Mouse (Mus musculus) ES-Bruce4 (cell line): ENCODE results near the gene Gm47841. TPM values are rescaled to one million over a fixed set of nuclear protein-coding genes. Genes with fewer than 3 reads are reported as not detected.

Experiments used
- H3K27ac ChIP-seq: 2 replicates; pipeline ENCODE4 v1.5.1; 2012; ENCODE audit warnings: low read length, inconsistent platforms; ENCODE audit not compliant: insufficient read depth
- H3K27me3 ChIP-seq: 2 replicates; pipeline ENCODE4 v1.6.1; 2012; ENCODE audit warnings: mild to moderate bottlenecking, low read length, inconsistent platforms; ENCODE audit not compliant: control insufficient read depth, poor library complexity, insufficient read depth, severe bottlenecking
- H3K36me3 ChIP-seq: 2 replicates; pipeline ENCODE4 v1.6.1; 2012; ENCODE audit warnings: inconsistent platforms, mild to moderate bottlenecking, low read length, moderate library complexity; ENCODE audit not compliant: control insufficient read depth, poor library complexity, insufficient read depth, severe bottlenecking
- H3K4me1 ChIP-seq: one replicate; pipeline ENCODE4 v1.8.1; 2011; ENCODE audit warnings: low read length; ENCODE audit not compliant: control insufficient read depth, insufficient read depth
- H3K4me3 ChIP-seq: 2 replicates; pipeline ENCODE4 v1.5.1; 2011; ENCODE audit warnings: low read depth, mild to moderate bottlenecking, low read length
- H3K9ac ChIP-seq: 2 replicates; pipeline ENCODE4 v1.6.1; 2012; ENCODE audit warnings: low read depth, mild to moderate bottlenecking, inconsistent platforms; ENCODE audit not compliant: poor library complexity, severe bottlenecking
- H3K9me3 ChIP-seq: replicated peaks from 2 replicates; pipeline ENCODE4 v1.6.1; 2012; ENCODE audit warnings: mild to moderate bottlenecking, low read length, inconsistent platforms; ENCODE audit not compliant: control insufficient read depth, poor library complexity, insufficient read depth, severe bottlenecking
- CTCF ChIP-seq: IDR thresholded peaks from one replicate; pipeline ENCODE4 v1.8.1; 2011; ENCODE audit warnings: low read depth, low read length
- EP300 ChIP-seq: IDR thresholded peaks from 2 replicates; pipeline ENCODE4 v1.6.1; 2011; ENCODE audit warnings: low read depth, low read length; ENCODE audit not compliant: insufficient read depth
- POLR2A ChIP-seq: IDR thresholded peaks from one replicate; pipeline ENCODE4 v1.8.1; 2011; ENCODE audit warnings: low read length; ENCODE audit not compliant: insufficient read depth
- polyA plus RNA-seq: library from polyadenylated mRNA; stranded (reverse); fragments of >200 nt; gene quantifications from 2 replicates; pipeline ENCODE4 v1.2.4, GENCODE M21; 2011; ENCODE audit warnings: low read depth; ENCODE audit not compliant: missing spikeins, insufficient read depth, insufficient read length

Gm47841 gene
- polyA plus RNA-seq, 1 experiment, result not detected

DNA sequence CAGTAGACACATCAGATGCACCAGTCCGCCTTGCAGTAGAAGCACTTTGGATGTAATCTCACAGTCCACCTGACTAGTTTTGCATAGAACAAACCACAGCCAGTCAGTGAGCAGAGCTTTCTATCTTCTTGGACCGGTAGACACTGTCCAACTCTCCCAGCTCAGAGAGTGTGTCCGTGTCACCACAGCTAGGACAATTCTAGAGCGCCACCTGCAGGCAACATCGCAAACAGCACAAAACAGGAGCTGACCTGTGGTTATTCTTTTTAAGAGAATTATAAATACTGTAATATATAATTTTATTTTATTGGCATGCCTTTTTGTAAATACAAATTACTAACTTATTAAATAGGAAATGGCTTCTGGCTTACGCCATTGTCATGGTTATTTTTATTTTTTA lies 4.6 kb downstream of the Gm47841 start:
- H3K4me1 ChIP-seq, result no peaks in the 10 kb centered on the region
- no peak overlapping the region for H3K27ac ChIP-seq
- H3K9me3 ChIP-seq, result no peaks in the 10 kb centered on the region
- no peak overlapping the region for H3K9ac ChIP-seq
- H3K27me3 ChIP-seq, result peaks cover 18% of the 10 kb centered on the region
- no peak overlapping the region for H3K4me3 ChIP-seq
- TF ChIP-seq CTCF, result peak; percentile 90
- no peak for TF ChIP-seq EP300
- H3K36me3 ChIP-seq, result no peaks in the 10 kb centered on the region

DNA sequence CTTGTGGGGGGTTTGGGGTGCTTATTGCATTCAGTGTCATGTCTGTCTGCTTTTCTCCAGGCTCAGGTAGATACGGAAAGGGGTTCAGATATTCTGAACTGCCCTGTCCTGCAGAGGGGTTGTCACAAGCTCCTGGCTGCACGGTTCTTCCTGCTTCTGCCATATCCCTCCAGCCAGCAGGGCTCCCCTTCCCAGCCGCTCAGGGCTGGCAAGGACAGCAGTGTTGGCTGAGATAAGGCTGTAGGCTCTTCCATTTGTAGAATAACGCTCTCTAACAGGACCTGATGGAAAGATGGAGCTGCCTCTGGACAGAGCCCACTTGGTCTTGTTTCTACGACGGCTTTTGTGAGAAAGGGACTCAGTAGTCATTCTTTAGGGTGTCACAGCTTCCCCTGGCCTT lies 5.2 kb downstream of the Gm47841 start:
- Histone ChIP-seq H3K27ac (no peak overlapping the region), H3K9me3 (no peaks in the 10 kb centered on the region), H3K36me3 (no peaks in the 10 kb centered on the region), H3K9ac (no peak overlapping the region), H3K27me3 (peaks cover 16% of the 10 kb centered on the region), H3K4me3 (no peak overlapping the region), H3K4me1 (no peaks in the 10 kb centered on the region)
- TF ChIP-seq POLR2A (no peak), EP300 (no peak), CTCF (no peak)

DNA sequence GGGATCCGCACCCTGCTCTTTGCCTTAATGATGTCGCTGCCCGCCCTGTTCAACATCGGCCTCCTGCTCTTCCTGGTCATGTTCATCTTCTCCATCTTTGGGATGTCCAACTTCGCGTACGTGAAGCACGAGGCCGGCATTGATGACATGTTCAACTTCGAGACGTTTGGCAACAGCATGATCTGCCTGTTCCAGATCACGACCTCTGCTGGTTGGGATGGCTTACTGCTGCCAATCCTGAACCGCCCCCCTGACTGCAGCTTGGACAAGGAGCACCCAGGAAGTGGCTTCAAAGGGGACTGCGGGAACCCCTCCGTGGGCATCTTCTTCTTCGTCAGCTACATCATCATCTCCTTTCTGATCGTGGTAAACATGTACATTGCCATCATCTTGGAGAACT lies 7.5 kb downstream of the Gm47841 start:
- no peak overlapping the region for H3K27ac ChIP-seq
- no peaks in the 10 kb centered on the region for H3K4me1 ChIP-seq
- TF ChIP-seq CTCF, result peak; percentile 87
- TF ChIP-seq EP300, result no peak
- no peaks in the 10 kb centered on the region for H3K9me3 ChIP-seq
- H3K36me3 ChIP-seq, result no peaks in the 10 kb centered on the region
- no peak overlapping the region for H3K9ac ChIP-seq
- H3K27me3 ChIP-seq, result no peaks in the 10 kb centered on the region
- no peak overlapping the region for H3K4me3 ChIP-seq

DNA sequence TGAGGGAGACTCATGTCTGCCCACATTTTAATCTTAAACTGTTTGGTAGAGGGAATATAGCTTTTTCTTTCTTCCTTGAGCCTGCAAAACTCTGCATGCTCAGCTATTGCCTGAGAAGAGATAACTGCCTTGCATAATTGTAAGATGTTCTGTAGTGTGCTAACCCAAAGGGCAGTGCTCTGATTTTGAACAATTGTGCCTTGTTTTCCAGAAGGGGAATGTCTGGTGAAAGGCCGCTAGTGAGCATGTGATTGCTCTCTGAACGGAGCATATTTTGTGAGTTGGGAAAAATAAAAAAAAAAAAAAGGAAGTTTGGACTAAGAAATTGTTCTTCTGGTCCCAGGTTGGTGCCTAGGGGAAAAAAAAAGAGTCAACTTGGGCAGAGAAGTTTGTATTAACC lies 18.2 kb downstream of the Gm47841 start:
- H3K27me3 ChIP-seq, result no peaks in the 10 kb centered on the region
- no peak overlapping the region for H3K4me3 ChIP-seq
- no peaks in the 10 kb centered on the region for H3K36me3 ChIP-seq
- no peak overlapping the region for H3K27ac ChIP-seq
- H3K4me1 ChIP-seq, result no peaks in the 10 kb centered on the region
- no peaks in the 10 kb centered on the region for H3K9me3 ChIP-seq
- H3K9ac ChIP-seq, result no peak overlapping the region
- TF ChIP-seq POLR2A, result no peak
- no peak for TF ChIP-seq CTCF
- TF ChIP-seq EP300, result no peak

DNA sequence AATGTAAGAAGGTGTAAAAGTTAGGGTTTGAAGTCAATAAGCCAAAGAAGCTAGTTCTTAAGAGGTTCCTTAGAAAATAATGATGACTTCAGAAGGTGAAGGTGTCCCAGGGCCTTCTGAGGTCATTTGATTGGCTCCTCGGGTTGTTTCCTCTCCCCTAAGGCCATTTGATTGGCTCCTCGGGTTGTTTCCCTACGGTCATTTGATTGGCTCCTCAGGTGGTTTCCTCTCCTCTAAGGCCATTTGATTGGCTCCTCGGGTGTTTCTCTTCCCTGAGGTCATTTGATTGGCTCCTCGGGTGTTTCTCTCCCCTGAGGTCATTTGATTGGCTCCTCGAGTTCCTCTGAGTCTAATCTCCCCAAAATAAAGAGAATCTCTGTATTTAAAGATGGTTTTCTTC lies 35.8 kb downstream of the Gm47841 start:
- Histone ChIP-seq H3K27me3 (no peaks in the 10 kb centered on the region), H3K4me3 (no peak overlapping the region), H3K4me1 (no peaks in the 10 kb centered on the region), H3K9me3 (no peaks in the 10 kb centered on the region), H3K36me3 (no peaks in the 10 kb centered on the region), H3K27ac (no peak overlapping the region), H3K9ac (no peak overlapping the region)
- TF ChIP-seq POLR2A (no peak), CTCF (no peak), EP300 (no peak)

DNA sequence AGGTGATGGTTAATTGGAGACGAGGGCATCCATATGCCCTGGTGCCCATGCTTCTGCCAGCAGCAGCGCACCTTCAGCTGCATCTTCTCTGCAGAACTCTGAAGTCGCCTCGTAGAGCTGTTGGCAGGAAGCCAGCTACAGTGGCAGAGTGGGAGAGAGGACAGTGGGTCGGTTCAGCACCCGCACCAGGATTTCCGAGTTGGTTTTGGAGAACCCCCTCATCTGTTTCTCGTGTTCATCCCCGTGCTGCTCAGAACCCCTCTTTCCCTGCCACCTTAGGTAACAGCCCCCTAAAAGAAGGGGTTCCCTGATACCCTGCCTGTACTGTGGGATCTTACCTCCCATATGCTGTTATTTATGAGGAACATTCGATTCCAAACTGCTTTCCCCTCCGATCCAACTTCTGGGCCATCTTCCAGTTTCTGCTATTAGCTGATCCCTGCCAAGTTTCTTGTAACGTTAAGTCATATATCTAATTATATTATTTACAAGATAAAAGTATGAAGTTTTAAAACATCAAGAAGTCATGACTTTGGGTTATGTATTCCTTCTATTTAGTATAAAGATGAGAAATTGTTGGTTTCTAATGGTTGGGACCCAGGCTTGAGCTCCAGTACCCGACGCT lies 38.7 kb downstream of the Gm47841 start:
- no peak for TF ChIP-seq EP300
- TF ChIP-seq POLR2A, result no peak
- no peak for TF ChIP-seq CTCF
- Histone ChIP-seq H3K4me3 (no peak overlapping the region), H3K9ac (no peak overlapping the region), H3K4me1 (no peaks in the 10 kb centered on the region), H3K27me3 (no peaks in the 10 kb centered on the region), H3K9me3 (no peaks in the 10 kb centered on the region), H3K36me3 (no peaks in the 10 kb centered on the region), H3K27ac (no peak overlapping the region)
